Mouse (Mus musculus): ENCODE results near the gene Elavl4. TPM values are rescaled to one million over a fixed set of nuclear protein-coding genes. Genes with fewer than 3 reads are reported as not detected.

Gene Elavl4
- polyA plus RNA-seq, 1 experiment: not detected

- Histone ChIP-seq H3K36me3 (ENCODE audit: control insufficient read depth, insufficient read depth) (no peaks in the 10 kb centered on the region), H3K79me2 (ENCODE audit: control insufficient read depth, insufficient read depth) (no peaks in the 10 kb centered on the region), H3K4me3 (no peak overlapping the region), H3K4me2 (ENCODE audit: low read depth) (no peak overlapping the region), H3ac (ENCODE audit: control insufficient read depth, insufficient read length) (no peak overlapping the region), H3K27me3 (ENCODE audit: control insufficient read depth, insufficient read depth, insufficient read length) (no peaks in the 10 kb centered on the region)
- TF ChIP-seq MYOD1 (IDR thresholded peaks at IDR 0.05; ENCODE audit: control insufficient read depth in 1 of 3, insufficient read length in 2 of 3, low read depth in 2 of 3): no peak
- TF ChIP-seq MAX (IDR thresholded peaks at IDR 0.05; ENCODE audit: low read depth): no peak
- no peak for TF ChIP-seq CEBPB (IDR thresholded peaks at IDR 0.05; ENCODE audit: insufficient read depth, poor library complexity, severe bottlenecking)
- no peak for TF ChIP-seq TCF3 (IDR thresholded peaks at IDR 0.05; ENCODE audit: insufficient read length, low read depth)
- TF ChIP-seq POLR2AphosphoS2 (IDR thresholded peaks at IDR 0.05; ENCODE audit: insufficient read length, low read depth): no peak
Observed at GRCm38 (mm10) chr4:110306559-110306958, 45.1 kb downstream of the Elavl4 start.

GRCm38 (mm10) chr4:110295793-110296192 is 55.9 kb downstream of the Elavl4 start:
- Histone ChIP-seq H3K4me3 (no peak overlapping the region), H3K36me3 (ENCODE audit: control insufficient read depth, insufficient read depth) (no peaks in the 10 kb centered on the region), H3ac (ENCODE audit: control insufficient read depth, insufficient read length) (no peak overlapping the region), H3K27me3 (ENCODE audit: control insufficient read depth, insufficient read depth, insufficient read length) (no peaks in the 10 kb centered on the region), H3K4me2 (ENCODE audit: low read depth) (no peak overlapping the region), H3K79me2 (ENCODE audit: control insufficient read depth, insufficient read depth) (no peaks in the 10 kb centered on the region)
- TF ChIP-seq POLR2AphosphoS2 (IDR thresholded peaks at IDR 0.05; ENCODE audit: insufficient read length, low read depth): no peak
- no peak for TF ChIP-seq E2F4 (IDR thresholded peaks at IDR 0.05; ENCODE audit: insufficient read depth)
- no peak for TF ChIP-seq MYOG (IDR thresholded peaks at IDR 0.05; ENCODE audit: control insufficient read depth in 1 of 3, insufficient read depth in 1 of 3, insufficient read length in 2 of 3, low read depth in 2 of 3)
- TF ChIP-seq CEBPB (IDR thresholded peaks at IDR 0.05; ENCODE audit: insufficient read depth, poor library complexity, severe bottlenecking): no peak
- no peak for TF ChIP-seq MYOD1 (IDR thresholded peaks at IDR 0.05; ENCODE audit: control insufficient read depth in 1 of 3, insufficient read length in 2 of 3, low read depth in 2 of 3)
- TF ChIP-seq SRF (IDR thresholded peaks at IDR 0.05; ENCODE audit: control insufficient read depth, insufficient read length, low read depth): no peak
- TF ChIP-seq USF1 (IDR thresholded peaks at IDR 0.05; ENCODE audit: low read depth): no peak
- no peak for TF ChIP-seq TCF3 (IDR thresholded peaks at IDR 0.05; ENCODE audit: insufficient read length, low read depth)
- TF ChIP-seq REST (IDR thresholded peaks at IDR 0.05; ENCODE audit: insufficient read depth, insufficient read length): no peak
- no peak for TF ChIP-seq TCF12 (IDR thresholded peaks at IDR 0.05; ENCODE audit: insufficient read depth, poor library complexity, severe bottlenecking)
- no peak for TF ChIP-seq MAX (IDR thresholded peaks at IDR 0.05; ENCODE audit: low read depth)
- no peak for TF ChIP-seq POLR2A (IDR thresholded peaks at IDR 0.05; ENCODE audit: insufficient read length, low read depth)

GRCm38 (mm10) chr4:110293238-110293637 is 58.5 kb downstream of the Elavl4 start:
- Histone ChIP-seq H3K4me2 (ENCODE audit: low read depth) (no peak overlapping the region), H3ac (ENCODE audit: control insufficient read depth, insufficient read length) (no peak overlapping the region), H3K36me3 (ENCODE audit: control insufficient read depth, insufficient read depth) (no peaks in the 10 kb centered on the region), H3K4me3 (no peak overlapping the region), H3K79me2 (ENCODE audit: control insufficient read depth, insufficient read depth) (no peaks in the 10 kb centered on the region), H3K27me3 (ENCODE audit: control insufficient read depth, insufficient read depth, insufficient read length) (no peaks in the 10 kb centered on the region)
- TF ChIP-seq MAX (IDR thresholded peaks at IDR 0.05; ENCODE audit: low read depth) (no peak), TCF3 (IDR thresholded peaks at IDR 0.05; ENCODE audit: insufficient read length, low read depth) (no peak)

GRCm38 (mm10) chr4:110292471-110292870 is 59.2 kb downstream of the Elavl4 start:
- Histone ChIP-seq H3ac (ENCODE audit: control insufficient read depth, insufficient read length) (no peak overlapping the region), H3K36me3 (ENCODE audit: control insufficient read depth, insufficient read depth) (no peaks in the 10 kb centered on the region), H3K4me3 (no peak overlapping the region), H3K27me3 (ENCODE audit: control insufficient read depth, insufficient read depth, insufficient read length) (no peaks in the 10 kb centered on the region), H3K4me2 (ENCODE audit: low read depth) (no peak overlapping the region), H3K79me2 (ENCODE audit: control insufficient read depth, insufficient read depth) (no peaks in the 10 kb centered on the region)
- TF ChIP-seq MAX (IDR thresholded peaks at IDR 0.05; ENCODE audit: low read depth) (no peak), MYOG (IDR thresholded peaks at IDR 0.05; ENCODE audit: control insufficient read depth in 1 of 3, insufficient read depth in 1 of 3, insufficient read length in 2 of 3, low read depth in 2 of 3) (no peak), TCF12 (IDR thresholded peaks at IDR 0.05; ENCODE audit: insufficient read depth, poor library complexity, severe bottlenecking) (no peak), POLR2AphosphoS2 (IDR thresholded peaks at IDR 0.05; ENCODE audit: insufficient read length, low read depth) (no peak), REST (IDR thresholded peaks at IDR 0.05; ENCODE audit: insufficient read depth, insufficient read length) (no peak), E2F4 (IDR thresholded peaks at IDR 0.05; ENCODE audit: insufficient read depth) (no peak), TCF3 (IDR thresholded peaks at IDR 0.05; ENCODE audit: insufficient read length, low read depth) (no peak), CEBPB (IDR thresholded peaks at IDR 0.05; ENCODE audit: insufficient read depth, poor library complexity, severe bottlenecking) (no peak), MYOD1 (IDR thresholded peaks at IDR 0.05; ENCODE audit: control insufficient read depth in 1 of 3, insufficient read length in 2 of 3, low read depth in 2 of 3) (no peak), SRF (IDR thresholded peaks at IDR 0.05; ENCODE audit: control insufficient read depth, insufficient read length, low read depth) (no peak), USF1 (IDR thresholded peaks at IDR 0.05; ENCODE audit: low read depth) (no peak), POLR2A (IDR thresholded peaks at IDR 0.05; ENCODE audit: insufficient read length, low read depth) (no peak)

GRCm38 (mm10) chr4:110290544-110291095 is 61.1 kb downstream of the Elavl4 start:
- no peaks in the 10 kb centered on the region for H3K79me2 ChIP-seq (ENCODE audit: control insufficient read depth, insufficient read depth)
- peaks cover 9% of the 10 kb centered on the region for H3K27me3 ChIP-seq (ENCODE audit: control insufficient read depth, insufficient read depth, insufficient read length)
- H3K4me3 ChIP-seq: no peak overlapping the region
- no peak overlapping the region for H3ac ChIP-seq (ENCODE audit: control insufficient read depth, insufficient read length)
- no peaks in the 10 kb centered on the region for H3K36me3 ChIP-seq (ENCODE audit: control insufficient read depth, insufficient read depth)
- no peak for TF ChIP-seq MYOD1 (IDR thresholded peaks at IDR 0.05; ENCODE audit: control insufficient read depth in 1 of 3, insufficient read length in 2 of 3, low read depth in 2 of 3)
- no peak for TF ChIP-seq POLR2AphosphoS2 (IDR thresholded peaks at IDR 0.05; ENCODE audit: insufficient read length, low read depth)
- TF ChIP-seq REST (IDR thresholded peaks at IDR 0.05; ENCODE audit: insufficient read depth, insufficient read length): no peak
- no peak for TF ChIP-seq TCF3 (IDR thresholded peaks at IDR 0.05; ENCODE audit: insufficient read length, low read depth)
- no peak for TF ChIP-seq CEBPB (IDR thresholded peaks at IDR 0.05; ENCODE audit: insufficient read depth, poor library complexity, severe bottlenecking)
- TF ChIP-seq POLR2A (IDR thresholded peaks at IDR 0.05; ENCODE audit: insufficient read length, low read depth): no peak
- no peak for TF ChIP-seq USF1 (IDR thresholded peaks at IDR 0.05; ENCODE audit: low read depth)
- TF ChIP-seq MAX (IDR thresholded peaks at IDR 0.05; ENCODE audit: low read depth): no peak
- no peak for TF ChIP-seq MYOG (IDR thresholded peaks at IDR 0.05; ENCODE audit: control insufficient read depth in 1 of 3, insufficient read depth in 1 of 3, insufficient read length in 2 of 3, low read depth in 2 of 3)
- TF ChIP-seq SRF (IDR thresholded peaks at IDR 0.05; ENCODE audit: control insufficient read depth, insufficient read length, low read depth): no peak
- no peak for TF ChIP-seq TCF12 (IDR thresholded peaks at IDR 0.05; ENCODE audit: insufficient read depth, poor library complexity, severe bottlenecking)
- no peak for TF ChIP-seq E2F4 (IDR thresholded peaks at IDR 0.05; ENCODE audit: insufficient read depth)
- no peak overlapping the region for H3K4me2 ChIP-seq (ENCODE audit: low read depth)

Measured in myocyte (in vitro differentiated cells).